Mouse (Mus musculus) ovary, adult 18-20 months (tissue): ENCODE results near the gene Icam5.
"Not testable (repeated sequence)": the region's sequence is repeated elsewhere in the genome, so short reads cannot be mapped to it uniquely, and the experiment has no call there.

Source experiments
- DNase-seq: peaks from one replicate; pipeline ENCODE4 v3.0.0; 2022; ENCODE audit warnings: low spot score, mixed read lengths

Gene Icam5

GRCm38 (mm10) chr9:21031896-21032351 lies at the start of gene Icam5:
Gene Icam5, plus strand, starts transcription at chr9:21032073.
- DNase-seq, result no peak

- DNase-seq, result no peak
Observed at GRCm38 (mm10) chr9:20982171-20982570, 49.7 kb upstream of the Icam5 start.

GRCm38 (mm10) chr9:20983169-20983568 lies 48.7 kb upstream of the Icam5 start:
- no peak for DNase-seq

GRCm38 (mm10) chr9:20986952-20987686 lies 44.8 kb upstream of the Icam5 start:
- DNase-seq, result no peak

GRCm38 (mm10) chr9:20987953-20988352 lies 43.9 kb upstream of the Icam5 start:
- no peak for DNase-seq

GRCm38 (mm10) chr9:20990861-20991260 lies 41.0 kb upstream of the Icam5 start:
- DNase-seq, result no peak

- no peak for DNase-seq
Observed at GRCm38 (mm10) chr9:20991587-20991986, 40.3 kb upstream of the Icam5 start.

GRCm38 (mm10) chr9:20993165-20993898 lies 38.5 kb upstream of the Icam5 start:
- DNase-seq, result no peak

GRCm38 (mm10) chr9:20995069-20995468 lies 36.8 kb upstream of the Icam5 start:
- no peak for DNase-seq

GRCm38 (mm10) chr9:20997065-20997464 lies 34.8 kb upstream of the Icam5 start:
- DNase-seq, result no peak

- DNase-seq, result not testable (repeated sequence)
Observed at GRCm38 (mm10) chr9:20998337-20998736, 33.5 kb upstream of the Icam5 start.

GRCm38 (mm10) chr9:21000811-21001210 lies 31.1 kb upstream of the Icam5 start:
- no peak for DNase-seq

GRCm38 (mm10) chr9:21001651-21002200 lies 30.1 kb upstream of the Icam5 start:
- DNase-seq, result no peak

- no peak for DNase-seq
Observed at GRCm38 (mm10) chr9:21002270-21002626, 29.6 kb upstream of the Icam5 start.

GRCm38 (mm10) chr9:21002627-21003551 lies 29.0 kb upstream of the Icam5 start, which contains the start of gene Mrpl4:
Gene Mrpl4, plus strand, starts transcription at chr9:21002738.
- DNase-seq, result peak; percentile 69

GRCm38 (mm10) chr9:21007313-21007952 lies 24.4 kb upstream of the Icam5 start:
- no peak for DNase-seq

- no peak for DNase-seq
Observed at GRCm38 (mm10) chr9:21008007-21008406, 23.9 kb upstream of the Icam5 start.

- no peak for DNase-seq
Observed at GRCm38 (mm10) chr9:21010362-21010761, 21.5 kb upstream of the Icam5 start.

- not testable (repeated sequence) for DNase-seq
Observed at GRCm38 (mm10) chr9:21010939-21011541, 20.8 kb upstream of the Icam5 start.

- no peak for DNase-seq
Observed at GRCm38 (mm10) chr9:21011846-21012312, 20.0 kb upstream of the Icam5 start.

GRCm38 (mm10) chr9:21012368-21012767 lies 19.5 kb upstream of the Icam5 start:
- no peak for DNase-seq
